Mouse (Mus musculus): Measurements from ENCODE around the gene Phf10. TPM values are rescaled to one million over a fixed set of nuclear protein-coding genes. Genes with fewer than 3 reads are reported as not detected.
"Not testable (repeated sequence)": the region's sequence is repeated elsewhere in the genome, so short reads cannot be mapped to it uniquely, and the experiment has no call there.

Phf10 gene
- polyA plus RNA-seq, 1 experiment from 2014 or later = 27.2 TPM

GRCm38 (mm10) chr17:14907136-14907535 lies 53.9 kb downstream of the Phf10 start:
- Histone ChIP-seq H3K9ac (ENCODE audit: low read length) (no peak overlapping the region), H3K27ac (ENCODE audit: low read length) (no peak overlapping the region), H3K4me2 (ENCODE audit: low read depth, low read length) (no peak overlapping the region), H3K4me1 (ENCODE audit: control insufficient read depth, insufficient read depth, low read length) (no peaks in the 10 kb centered on the region), H3K9me3 (replicated peaks; ENCODE audit: control insufficient read depth, low read length) (no peaks in the 10 kb centered on the region), H3K36me3 (ENCODE audit: control insufficient read depth, insufficient read depth) (no peaks in the 10 kb centered on the region), H3K4me3 (ENCODE audit: low read length) (no peak overlapping the region), H3K27me3 (ENCODE audit: control insufficient read depth, insufficient read depth, low read length) (no peaks in the 10 kb centered on the region)
- 63% methylated on average over 12 of the region's 12 CpGs for WGBS
- no peak for ATAC-seq (replicated peaks; ENCODE audit: extremely low read depth, insufficient read depth, low FRiP score)

- Histone ChIP-seq H3K4me2 (ENCODE audit: low read depth, low read length) (no peak overlapping the region), H3K27me3 (ENCODE audit: control insufficient read depth, insufficient read depth, low read length) (no peaks in the 10 kb centered on the region), H3K4me1 (ENCODE audit: control insufficient read depth, insufficient read depth, low read length) (no peaks in the 10 kb centered on the region), H3K9me3 (replicated peaks; ENCODE audit: control insufficient read depth, low read length) (no peaks in the 10 kb centered on the region), H3K27ac (ENCODE audit: low read length) (no peak overlapping the region), H3K36me3 (ENCODE audit: control insufficient read depth, insufficient read depth) (no peaks in the 10 kb centered on the region), H3K9ac (ENCODE audit: low read length) (no peak overlapping the region), H3K4me3 (ENCODE audit: low read length) (no peak overlapping the region)
- ATAC-seq (replicated peaks; ENCODE audit: extremely low read depth, insufficient read depth, low FRiP score) = no peak
- WGBS = 25% methylated on average over 1 of the region's 1 CpGs
Measured at GRCm38 (mm10) chr17:14906611-14907010, 54.5 kb downstream of the Phf10 start.

DNA sequence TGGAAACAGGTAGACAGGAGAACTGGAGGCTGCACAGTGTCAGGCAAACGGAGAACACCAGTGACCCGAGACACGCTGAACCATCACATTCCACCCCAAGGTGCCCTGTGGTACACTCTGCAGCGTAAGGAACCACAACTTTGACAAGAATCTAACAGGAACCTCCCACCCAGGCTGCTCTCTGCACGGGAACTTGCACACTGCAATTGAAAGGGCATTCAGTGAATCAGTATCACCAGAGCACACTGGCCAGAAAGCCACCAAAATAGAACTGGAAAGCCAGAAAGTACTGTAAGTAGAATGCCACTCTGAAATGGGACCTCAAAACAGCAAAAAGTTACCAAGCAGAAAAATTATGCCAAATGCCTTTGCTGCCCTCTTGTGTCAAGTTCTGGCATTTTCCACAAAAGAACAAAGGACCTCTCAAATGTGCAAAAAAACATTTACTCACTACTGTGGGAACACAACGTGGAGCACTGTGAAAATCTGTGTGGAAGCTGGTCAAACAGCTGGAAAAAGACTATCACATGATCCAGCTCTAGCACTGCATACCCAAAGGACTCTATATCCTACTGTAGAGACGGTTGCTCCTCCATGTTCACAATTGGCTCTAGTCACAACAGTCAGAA lies 56.3 kb downstream of the Phf10 start:
- ATAC-seq (replicated peaks; ENCODE audit: extremely low read depth, insufficient read depth, low FRiP score) = no peak
- Histone ChIP-seq H3K27me3 (ENCODE audit: control insufficient read depth, insufficient read depth, low read length) (no peaks in the 10 kb centered on the region), H3K4me3 (ENCODE audit: low read length) (no peak overlapping the region), H3K36me3 (ENCODE audit: control insufficient read depth, insufficient read depth) (no peaks in the 10 kb centered on the region), H3K4me2 (ENCODE audit: low read depth, low read length) (no peak overlapping the region), H3K4me1 (ENCODE audit: control insufficient read depth, insufficient read depth, low read length) (no peaks in the 10 kb centered on the region), H3K9me3 (replicated peaks; ENCODE audit: control insufficient read depth, low read length) (no peaks in the 10 kb centered on the region), H3K9ac (ENCODE audit: low read length) (no peak overlapping the region), H3K27ac (ENCODE audit: low read length) (no peak overlapping the region)
- WGBS = 44% methylated on average over 7 of the region's 7 CpGs

DNA sequence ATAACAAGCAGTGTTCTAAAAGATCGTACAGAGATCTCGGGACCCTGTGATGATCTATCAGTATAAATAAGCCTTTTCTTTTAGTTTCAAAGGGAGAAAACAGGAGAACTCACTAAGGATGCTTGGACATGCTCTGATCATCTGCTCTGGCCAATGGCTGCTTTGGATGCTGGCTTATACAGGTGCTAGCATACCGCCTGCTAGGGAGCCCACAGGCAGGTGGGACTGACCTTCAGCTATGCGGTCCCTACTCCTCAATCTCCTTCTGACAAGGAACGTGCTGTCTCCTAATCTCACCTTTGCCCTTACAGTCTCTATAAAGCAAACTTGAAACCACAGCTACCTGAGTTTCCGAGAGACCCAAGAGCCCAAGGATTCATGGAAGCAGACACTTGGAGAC lies 56.9 kb downstream of the Phf10 start:
- H3K4me3 ChIP-seq (ENCODE audit: low read length) = no peak overlapping the region
- no peaks in the 10 kb centered on the region for H3K4me1 ChIP-seq (ENCODE audit: control insufficient read depth, insufficient read depth, low read length)
- ATAC-seq (replicated peaks; ENCODE audit: extremely low read depth, insufficient read depth, low FRiP score) = no peak
- no peaks in the 10 kb centered on the region for H3K27me3 ChIP-seq (ENCODE audit: control insufficient read depth, insufficient read depth, low read length)
- H3K9me3 ChIP-seq (replicated peaks; ENCODE audit: control insufficient read depth, low read length) = no peaks in the 10 kb centered on the region
- no peak overlapping the region for H3K4me2 ChIP-seq (ENCODE audit: low read depth, low read length)
- H3K36me3 ChIP-seq (ENCODE audit: control insufficient read depth, insufficient read depth) = no peaks in the 10 kb centered on the region
- H3K27ac ChIP-seq (ENCODE audit: low read length) = no peak overlapping the region
- no peak overlapping the region for H3K9ac ChIP-seq (ENCODE audit: low read length)
- WGBS = 85% methylated on average over 6 of the region's 6 CpGs

- H3K27me3 ChIP-seq (ENCODE audit: control insufficient read depth, insufficient read depth, low read length) = no peaks in the 10 kb centered on the region
- no peak overlapping the region for H3K4me3 ChIP-seq (ENCODE audit: low read length)
- no peak overlapping the region for H3K9ac ChIP-seq (ENCODE audit: low read length)
- no peak overlapping the region for H3K4me2 ChIP-seq (ENCODE audit: low read depth, low read length)
- no peak overlapping the region for H3K27ac ChIP-seq (ENCODE audit: low read length)
- H3K9me3 ChIP-seq (replicated peaks; ENCODE audit: control insufficient read depth, low read length) = no peaks in the 10 kb centered on the region
- H3K36me3 ChIP-seq (ENCODE audit: control insufficient read depth, insufficient read depth) = no peaks in the 10 kb centered on the region
- WGBS = 86% methylated on average over 3 of the region's 3 CpGs
- no peak for ATAC-seq (replicated peaks; ENCODE audit: extremely low read depth, insufficient read depth, low FRiP score)
- no peaks in the 10 kb centered on the region for H3K4me1 ChIP-seq (ENCODE audit: control insufficient read depth, insufficient read depth, low read length)
Measured at GRCm38 (mm10) chr17:14903212-14903611, 57.9 kb downstream of the Phf10 start.

- WGBS = 63% methylated on average over 1 of the region's 1 CpGs
- Histone ChIP-seq H3K27me3 (ENCODE audit: control insufficient read depth, insufficient read depth, low read length) (no peaks in the 10 kb centered on the region), H3K4me1 (ENCODE audit: control insufficient read depth, insufficient read depth, low read length) (no peaks in the 10 kb centered on the region), H3K36me3 (ENCODE audit: control insufficient read depth, insufficient read depth) (no peaks in the 10 kb centered on the region), H3K4me2 (ENCODE audit: low read depth, low read length) (no peak overlapping the region), H3K4me3 (ENCODE audit: low read length) (no peak overlapping the region), H3K27ac (ENCODE audit: low read length) (no peak overlapping the region), H3K9me3 (replicated peaks; ENCODE audit: control insufficient read depth, low read length) (no peaks in the 10 kb centered on the region), H3K9ac (ENCODE audit: low read length) (no peak overlapping the region)
- ATAC-seq (replicated peaks; ENCODE audit: extremely low read depth, insufficient read depth, low FRiP score) = no peak
Measured at GRCm38 (mm10) chr17:14898972-14899371, 62.1 kb downstream of the Phf10 start.

GRCm38 (mm10) chr17:14895058-14895457 lies 66.0 kb downstream of the Phf10 start:
- H3K27me3 ChIP-seq (ENCODE audit: control insufficient read depth, insufficient read depth, low read length); ATAC-seq (replicated peaks; ENCODE audit: extremely low read depth, insufficient read depth, low FRiP score); H3K4me2 ChIP-seq (ENCODE audit: low read depth, low read length); H3K9me3 ChIP-seq (replicated peaks; ENCODE audit: control insufficient read depth, low read length); H3K4me1 ChIP-seq (ENCODE audit: control insufficient read depth, insufficient read depth, low read length); H3K4me3 ChIP-seq (ENCODE audit: low read length); H3K9ac ChIP-seq (ENCODE audit: low read length); H3K36me3 ChIP-seq (ENCODE audit: control insufficient read depth, insufficient read depth); H3K27ac ChIP-seq (ENCODE audit: low read length): not testable (repeated sequence)

Other genes starting within 250 kb of the Phf10 start
- 3.0 and 3.5 TPM in 2 replicates for gene Wdr27, start 18.1 kb downstream of the Phf10 start, polyA plus RNA-seq (2015; fragmentation: Nextera tagmentation; extraction: Ambion mirVana)
- gene 1600012H06Rik, start 18.1 kb downstream of the Phf10 start, polyA plus RNA-seq (2015; fragmentation: Nextera tagmentation; extraction: Ambion mirVana) = 28.8 and 30.2 TPM in 2 replicates
- gene 9030025P20Rik, start 17.2 kb upstream of the Phf10 start, polyA plus RNA-seq (2015; fragmentation: Nextera tagmentation; extraction: Ambion mirVana) = 6.3 and 6.4 TPM in 2 replicates
- gene Gm3417, start 17.5 kb upstream of the Phf10 start, polyA plus RNA-seq (2015; fragmentation: Nextera tagmentation; extraction: Ambion mirVana) = 2.1 TPM in 1 of 2 replicates, not detected in the other
- gene Gm3435, start 48.9 kb upstream of the Phf10 start, polyA plus RNA-seq (2015; fragmentation: Nextera tagmentation; extraction: Ambion mirVana) = 5.1 and 5.3 TPM in 2 replicates
- gene Ermard, start 79.9 kb upstream of the Phf10 start, polyA plus RNA-seq (2015; fragmentation: Nextera tagmentation; extraction: Ambion mirVana) = 57.1 and 68.3 TPM in 2 replicates
- gene Tcte3, start 80.2 kb upstream of the Phf10 start, polyA plus RNA-seq (2015; fragmentation: Nextera tagmentation; extraction: Ambion mirVana) = not detected in 2 replicates
- 2.0 and 2.7 TPM in 2 replicates for gene Gm3448, start 80.3 kb upstream of the Phf10 start, polyA plus RNA-seq (2015; fragmentation: Nextera tagmentation; extraction: Ambion mirVana)

All from heart, embryonic 16.5 days (tissue).